Mouse (Mus musculus): ENCODE measurements around the gene Cgn. TPM values are rescaled to one million over a fixed set of nuclear protein-coding genes. Genes with fewer than 3 reads are reported as not detected.

The Cgn gene
- under 1 TPM; 0.35 to 0.83 TPM for total RNA-seq (2021)

DNA sequence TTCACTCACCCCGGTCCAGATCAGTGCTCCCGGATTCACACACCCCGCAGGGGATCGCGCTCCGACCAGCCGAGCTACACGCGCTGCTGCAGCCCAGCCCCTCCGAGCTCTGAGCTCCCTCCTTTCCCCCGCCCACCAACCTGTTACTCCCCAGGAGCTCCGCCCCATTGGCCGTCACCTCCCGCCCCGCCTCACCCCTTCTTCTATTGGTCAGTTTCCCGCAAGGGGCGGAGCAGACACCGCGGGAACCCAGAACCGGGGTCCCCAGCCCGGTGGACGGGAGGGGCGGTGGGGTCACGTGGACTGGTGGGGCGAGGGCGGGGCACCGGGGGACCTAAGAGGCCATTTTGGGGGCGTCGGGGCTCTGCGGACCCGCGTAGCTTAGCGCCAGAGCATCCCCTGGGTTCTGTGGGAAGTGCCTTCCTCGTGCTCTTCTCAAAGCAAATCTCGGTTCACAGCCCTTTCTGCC, at the start of gene Cgn:
Cgn (minus strand) TSS at position 126 of the 469 bp plus-strand sequence.
- intact Hi-C loops (cut with DNase I): no loop called here
- peak; percentile 83 to 87 for DNase-seq

DNA sequence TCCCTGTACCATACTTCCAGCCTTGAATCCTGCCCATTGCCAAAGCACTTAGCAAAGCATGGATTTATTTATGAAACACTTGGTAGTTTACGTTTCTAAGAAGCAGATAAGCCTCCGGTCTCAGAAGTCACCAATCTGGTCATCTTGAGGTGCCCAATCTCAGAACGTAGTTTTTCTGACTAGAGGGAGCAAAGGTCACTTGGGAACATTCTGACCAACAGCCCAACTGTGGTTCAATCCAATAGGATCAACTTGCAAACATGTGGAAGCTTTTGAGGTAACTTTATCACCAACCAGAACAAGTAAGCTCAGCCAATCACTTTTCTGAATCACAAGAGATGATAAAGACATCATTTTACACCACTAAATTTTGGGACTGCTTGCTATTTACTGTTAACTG, 49.1 kb upstream of the Cgn start:
- intact Hi-C loops (cut with DNase I): no loop called here
- no peak for DNase-seq

DNA sequence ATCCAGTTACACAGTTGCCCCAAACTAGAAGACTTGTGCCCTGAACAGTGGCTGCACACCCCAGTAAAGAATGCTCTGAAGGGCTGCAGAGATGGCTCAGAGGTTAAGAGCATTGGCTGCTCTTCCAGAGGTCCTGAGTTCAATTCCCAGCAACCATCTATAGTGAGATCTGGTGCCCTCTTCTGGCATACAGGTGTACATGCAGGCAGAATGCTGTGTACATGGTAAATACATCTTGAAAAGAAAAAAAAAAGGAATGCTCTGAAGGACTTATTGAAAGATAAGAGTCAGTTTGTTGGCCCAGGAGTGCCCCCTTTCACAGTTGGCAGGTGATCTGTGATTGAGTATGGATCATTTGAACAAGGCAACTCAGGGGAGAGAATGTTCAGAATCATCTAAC, 47.1 kb upstream of the Cgn start:
- intact Hi-C loops (cut with DNase I): no loop called here

DNA sequence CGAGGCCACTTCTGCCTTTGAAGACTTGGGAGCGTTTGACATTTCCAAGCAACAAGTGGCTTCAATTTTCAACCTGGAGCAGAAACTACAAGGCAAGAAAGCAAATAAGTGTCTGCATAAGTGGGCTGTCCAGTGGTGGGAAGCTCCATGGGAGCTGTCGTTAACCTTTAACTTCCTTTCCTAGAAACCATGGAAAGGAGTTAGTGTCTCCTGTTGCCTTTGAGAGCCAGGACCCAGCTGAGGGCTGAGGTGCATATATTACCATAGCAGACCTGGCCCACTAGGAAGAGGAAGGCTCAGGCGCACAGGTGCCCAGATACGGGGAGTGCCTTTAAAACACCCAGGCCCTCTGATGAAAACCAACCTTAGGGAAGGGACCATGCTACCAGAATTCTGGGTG, 46.4 kb upstream of the Cgn start:
- no peak for DNase-seq
- intact Hi-C loops (cut with DNase I): no loop called here

More for the DNA sequence above, 47.1 kb upstream of the Cgn start:
- no peak for DNase-seq

DNA sequence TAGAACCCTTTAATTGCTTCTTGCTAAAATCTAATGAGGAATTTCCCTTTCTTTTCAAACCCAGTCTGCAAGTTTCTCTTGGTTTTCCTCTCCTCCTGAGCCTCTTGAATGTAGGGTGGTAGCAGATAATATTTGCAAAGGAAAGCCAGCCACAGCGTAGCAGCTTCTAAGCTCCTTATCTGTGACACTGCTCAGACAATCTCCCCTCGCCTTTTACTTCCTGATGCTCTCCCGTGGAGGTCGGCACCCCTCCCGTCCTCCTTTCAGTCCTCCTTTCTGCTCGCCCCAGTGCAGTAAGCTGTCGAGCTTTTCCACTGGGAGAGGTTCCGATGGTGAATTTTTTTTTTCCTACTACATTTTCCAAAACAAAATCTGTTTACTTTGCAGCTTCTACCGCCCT, 45.8 kb upstream of the Cgn start:
- no peak for DNase-seq
- intact Hi-C loops (cut with DNase I): no loop called here

DNA sequence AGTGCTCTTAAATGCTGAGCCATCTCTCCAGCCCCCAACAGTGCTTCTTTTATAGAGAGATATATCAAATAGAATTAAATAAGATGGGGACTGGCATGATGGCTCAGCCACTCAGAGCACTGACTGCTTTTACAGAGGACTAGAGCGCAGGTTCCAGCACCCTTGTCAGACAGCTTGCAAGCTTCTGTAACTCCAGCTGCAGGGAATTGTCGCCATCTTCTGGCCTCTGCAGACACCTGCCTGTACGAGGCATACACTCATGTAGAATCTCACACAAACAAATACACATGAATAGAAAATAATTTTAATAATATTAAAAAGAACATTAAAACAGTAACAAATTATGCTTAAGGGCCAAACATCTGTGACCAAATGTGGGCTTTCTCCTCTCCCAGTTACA, 37.8 kb upstream of the Cgn start:
- intact Hi-C loops (cut with DNase I): no loop called here
- no peak for DNase-seq

DNA sequence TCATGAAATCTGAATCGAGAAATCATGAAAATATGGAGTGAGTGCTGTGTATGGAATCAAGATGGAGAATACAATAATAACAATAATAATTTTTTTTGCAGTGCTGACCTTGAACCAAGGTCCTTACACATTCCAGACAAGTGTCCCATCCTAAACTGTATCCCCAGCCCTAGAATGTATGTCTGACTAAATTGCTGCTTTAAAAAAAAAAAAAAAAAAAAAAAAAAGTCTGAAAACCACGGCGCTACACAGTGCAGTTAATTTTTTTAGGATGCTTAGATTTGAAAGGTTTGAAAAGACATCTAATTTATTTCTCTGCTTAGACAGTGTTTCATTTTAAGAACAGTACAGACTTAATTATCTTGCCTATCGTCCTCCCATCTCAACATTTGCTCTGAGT, 35.8 kb upstream of the Cgn start:
- intact Hi-C loops (cut with DNase I): no loop called here
- DNase-seq: no peak

DNA sequence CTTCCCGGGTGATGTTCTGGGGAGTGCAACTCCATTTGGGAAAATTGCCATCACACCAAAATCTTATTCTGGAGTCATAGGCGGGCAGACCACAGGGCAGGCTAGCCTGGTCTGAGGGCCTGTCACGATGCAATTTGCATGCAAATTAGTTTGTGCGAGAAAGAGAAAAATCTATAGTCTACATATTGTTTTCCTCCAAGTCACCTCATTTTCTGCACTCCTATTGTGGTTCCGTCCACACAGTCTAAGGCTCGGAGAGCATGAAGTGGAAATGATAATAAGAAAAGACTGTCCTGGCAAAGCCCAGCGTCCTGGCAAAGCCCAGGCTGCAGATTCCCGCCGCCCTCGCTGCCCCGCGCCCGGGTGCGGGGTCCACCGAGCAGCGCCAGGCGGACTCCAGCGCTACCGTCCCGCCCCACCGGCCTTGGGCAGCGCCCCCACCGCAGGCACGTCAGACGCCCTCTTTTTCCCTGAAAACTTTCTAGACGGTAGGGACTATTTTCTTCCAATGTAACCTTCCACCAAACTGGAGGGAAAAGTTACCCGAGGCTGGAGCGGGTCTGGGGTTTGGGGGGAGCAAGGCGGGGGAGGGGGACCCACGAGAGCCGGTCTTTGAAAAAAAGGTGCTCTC, 34.8 kb upstream of the Cgn start:
- DNase-seq: peak; percentile 44 to 59
- intact Hi-C loops (cut with DNase I): loop anchor here (1.0 kb wide), 1 partner anchor 16 kb away; the partner anchor contains the start of gene Pogz

DNA sequence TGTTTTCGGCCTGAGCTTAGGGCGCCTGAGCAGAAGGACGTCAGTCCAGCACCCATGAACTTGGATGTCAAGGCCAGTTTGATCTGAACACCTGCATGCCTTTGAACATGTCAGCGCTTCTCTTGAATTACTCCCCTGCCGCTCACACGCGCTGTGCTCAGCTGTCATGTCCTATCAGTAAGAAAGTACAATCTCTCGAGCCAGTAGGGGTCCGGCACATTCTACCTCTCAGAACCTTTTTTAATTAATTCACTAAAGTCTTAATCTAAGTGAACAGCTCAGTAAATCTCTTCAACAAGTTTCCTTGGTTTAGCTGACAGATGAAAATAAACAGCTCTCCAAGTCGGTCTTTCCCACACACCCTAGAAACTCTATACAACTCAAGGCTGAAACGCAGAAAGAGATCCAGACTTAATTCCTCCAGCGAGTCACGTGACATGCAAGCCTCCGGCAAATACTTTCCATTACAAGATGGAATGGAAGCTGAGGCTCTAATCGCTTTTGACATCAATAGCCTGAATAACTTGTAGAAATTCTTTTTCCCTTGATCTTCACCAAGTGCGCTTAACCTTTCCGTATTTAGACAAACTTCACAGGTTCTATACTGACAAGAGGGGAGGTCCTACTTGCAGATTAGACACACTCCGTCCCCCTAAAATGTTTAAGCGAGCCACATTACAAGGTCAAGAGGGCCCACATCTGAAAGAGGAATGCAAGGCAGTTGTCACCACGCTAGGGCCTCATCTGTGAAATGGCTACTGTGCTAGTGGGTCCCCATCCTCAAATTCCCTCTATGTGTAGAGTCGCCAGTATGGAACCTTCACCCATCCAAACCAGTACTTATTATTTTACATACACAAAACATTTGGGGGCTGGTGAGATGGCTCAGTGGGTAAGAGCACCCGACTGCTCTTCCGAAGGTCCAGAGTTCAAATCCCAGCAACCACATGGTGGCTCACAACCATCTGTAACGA, 33.4 kb upstream of the Cgn start:
- intact Hi-C loops (cut with DNase I): no loop called here
- no peak for DNase-seq

DNA sequence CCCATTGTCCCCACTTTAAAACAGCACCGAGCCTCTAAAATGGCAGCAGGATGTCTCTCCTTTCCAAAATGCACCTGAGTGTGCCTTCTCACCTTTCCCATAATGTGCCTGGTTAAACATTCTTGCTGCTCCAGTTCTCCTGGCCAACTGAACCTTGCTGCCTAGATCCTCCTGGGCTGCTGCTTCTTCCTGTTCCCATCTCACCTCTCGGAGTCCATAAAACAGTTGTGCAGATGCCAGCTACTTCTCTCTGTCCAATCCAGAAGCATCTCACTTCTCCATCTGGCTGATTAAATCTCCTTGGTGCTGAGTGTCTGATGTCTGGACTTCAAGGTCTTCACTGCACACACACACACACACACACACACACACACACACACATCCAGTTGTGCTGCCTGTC, 31.4 kb upstream of the Cgn start:
- intact Hi-C loops (cut with DNase I): no loop called here
- DNase-seq: no peak

DNA sequence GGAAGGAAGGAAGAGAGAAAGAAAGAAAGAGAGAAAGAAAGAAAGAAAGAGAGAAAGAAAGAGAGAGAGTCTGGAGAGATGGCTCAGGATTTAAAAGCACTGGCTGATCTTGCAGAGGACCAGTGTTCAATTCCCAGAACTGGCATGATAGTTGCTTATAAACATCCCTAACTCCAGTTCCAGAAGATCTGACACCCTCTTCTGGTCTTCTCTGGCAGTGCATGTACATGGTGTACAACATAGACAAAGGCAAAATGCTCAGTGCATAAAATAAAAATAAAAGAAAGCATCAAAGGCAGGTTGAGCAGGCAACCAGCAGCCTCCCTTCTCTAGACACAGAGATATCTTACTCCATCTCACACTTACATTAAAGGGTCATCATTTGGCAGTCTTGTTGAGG, 29.3 kb upstream of the Cgn start:
- intact Hi-C loops (cut with DNase I): no loop called here
- no peak for DNase-seq

DNA sequence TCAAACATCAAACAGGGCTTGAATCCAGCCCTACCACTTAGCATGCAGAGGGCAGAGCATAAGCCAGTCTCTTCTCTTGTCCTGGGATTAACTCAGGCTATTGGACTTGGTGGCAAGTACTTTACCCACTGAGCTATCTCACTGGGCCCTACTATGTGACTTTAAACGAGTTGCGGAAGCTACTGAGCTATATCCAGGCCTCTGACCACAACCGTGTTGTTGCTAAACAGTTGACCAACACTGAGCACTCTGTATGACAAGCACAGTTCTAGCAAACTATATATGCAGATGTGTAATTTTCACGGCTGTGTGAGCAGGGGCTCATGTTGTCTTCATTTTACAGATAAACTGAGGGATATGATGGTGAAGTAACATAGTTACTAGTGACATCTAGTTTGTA, 28.4 kb upstream of the Cgn start:
- intact Hi-C loops (cut with DNase I): no loop called here
- DNase-seq: no peak

DNA sequence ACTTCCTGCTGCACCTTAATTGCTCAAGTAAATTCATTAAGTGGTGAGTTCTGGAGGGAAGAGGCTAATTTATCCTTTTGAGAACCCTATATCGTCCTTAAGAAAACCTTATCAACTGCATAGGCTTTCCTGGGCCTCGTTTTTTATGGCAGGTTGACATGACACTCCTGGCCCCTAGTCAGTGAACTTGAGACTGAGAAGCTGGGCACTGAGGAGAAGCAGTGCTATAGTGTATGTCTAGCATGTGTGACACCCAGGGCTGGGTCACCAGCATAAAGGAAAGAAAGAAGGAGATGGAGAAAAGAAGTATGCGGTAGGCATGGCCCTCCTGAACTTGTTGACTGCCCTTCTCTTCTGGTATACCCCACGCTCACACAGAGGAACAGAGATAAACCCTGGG, 27.8 kb upstream of the Cgn start:
- intact Hi-C loops (cut with DNase I): no loop called here
- DNase-seq: no peak

DNA sequence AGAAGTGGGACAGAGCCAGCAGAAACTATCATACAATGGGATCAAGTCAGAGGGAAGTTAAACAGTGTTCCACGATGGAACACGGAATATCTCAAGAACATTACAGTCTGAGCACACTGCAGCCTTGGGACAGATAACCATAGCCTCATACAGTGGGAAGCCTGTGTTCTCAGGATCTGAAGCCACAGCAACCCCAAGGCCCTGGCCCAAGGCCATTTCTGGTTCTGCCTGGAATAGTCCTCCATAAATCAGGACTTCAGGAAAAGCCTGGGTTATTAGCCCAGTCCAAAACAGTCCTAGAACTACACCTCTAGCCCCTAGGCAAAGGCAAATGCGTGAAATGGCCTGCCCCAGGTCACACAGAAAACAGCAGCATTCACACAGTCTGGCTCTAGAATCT, 27.4 kb upstream of the Cgn start:
- DNase-seq: no peak
- intact Hi-C loops (cut with DNase I): no loop called here

DNA sequence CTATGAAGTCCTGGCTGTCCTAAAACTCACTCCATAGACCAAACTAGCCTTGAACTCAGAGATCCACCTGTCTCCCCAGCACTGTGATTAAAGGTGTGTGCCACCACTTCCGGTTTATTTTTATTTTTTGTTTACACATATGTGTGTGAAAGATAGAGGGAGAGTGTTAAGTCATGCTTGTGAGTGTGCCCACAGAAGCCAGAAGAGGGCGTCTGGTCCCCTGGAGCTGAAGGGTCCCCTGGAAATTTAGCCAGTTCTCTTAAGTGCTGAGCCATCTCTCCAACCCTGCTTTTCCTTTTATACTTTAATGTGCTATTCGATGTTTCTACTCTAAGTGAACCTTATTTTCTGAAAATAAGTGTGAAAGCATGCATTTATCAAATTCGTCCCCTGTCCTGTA, 25.3 kb upstream of the Cgn start:
- intact Hi-C loops (cut with DNase I): loop anchor here (2.0 kb wide), 2 partner anchors 39 to 91 kb away; no protein-coding TSS in a partner anchor
- peak in 1 of 2 experiments; percentile 14 for DNase-seq

DNA sequence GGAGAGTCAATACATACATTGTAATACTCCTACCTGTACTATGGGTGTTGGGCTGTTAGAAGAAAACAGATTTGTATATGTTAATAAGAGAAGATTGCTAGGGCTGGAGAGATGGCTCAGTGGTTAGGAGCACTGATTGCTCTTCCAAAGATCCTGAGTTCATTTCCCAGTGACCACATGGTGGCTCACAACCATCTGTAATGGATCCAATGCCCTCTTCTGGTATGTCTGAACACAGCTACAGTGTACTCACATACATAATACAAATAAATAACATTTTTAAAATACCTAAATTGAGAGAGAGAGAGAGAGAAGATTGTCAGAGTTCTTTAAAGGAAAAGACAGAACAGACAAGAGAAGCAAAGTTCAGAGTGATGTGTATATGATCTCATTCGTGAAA, 22.0 kb upstream of the Cgn start:
- DNase-seq: no peak
- intact Hi-C loops (cut with DNase I): no loop called here

DNA sequence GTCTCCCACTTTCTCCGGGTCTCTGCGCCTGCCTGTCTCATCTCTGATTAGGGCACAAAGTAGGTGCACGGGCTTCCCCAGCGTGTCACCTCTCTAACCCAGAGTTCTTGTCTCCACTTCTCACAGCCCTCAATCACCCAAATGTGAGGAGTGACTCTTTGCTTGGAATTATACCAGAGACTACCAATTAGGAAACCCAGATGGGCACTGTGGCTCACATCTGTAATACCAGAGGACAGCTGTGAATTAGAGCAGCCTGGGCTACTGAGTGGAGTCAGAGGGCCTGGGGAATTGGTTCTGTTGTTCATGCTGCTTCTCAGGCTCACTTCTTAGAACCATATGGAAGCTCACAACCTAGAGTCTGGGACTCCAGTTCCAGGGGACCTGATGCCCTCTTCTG, 18.7 kb upstream of the Cgn start:
- DNase-seq: no peak
- intact Hi-C loops (cut with DNase I): no loop called here

DNA sequence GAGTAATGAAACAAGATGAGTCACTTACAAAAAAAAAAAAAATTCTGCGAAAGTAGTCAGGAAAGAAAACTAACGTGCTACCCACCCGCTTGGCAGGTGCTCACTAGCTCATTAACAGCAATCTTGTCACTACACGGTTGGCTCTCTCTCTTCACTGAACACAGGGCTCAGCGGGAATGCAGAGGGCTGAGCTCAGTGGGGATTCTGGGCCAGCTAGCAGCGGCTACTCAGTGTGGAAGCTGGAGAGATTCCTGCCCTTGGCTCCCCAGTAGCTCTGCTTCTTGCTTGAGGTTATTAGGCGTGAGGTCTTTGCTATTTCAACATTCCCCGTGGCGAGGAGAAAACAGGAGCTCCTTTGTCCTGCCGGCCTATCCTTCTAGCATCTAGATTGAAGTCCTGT, 17.9 kb upstream of the Cgn start:
- intact Hi-C loops (cut with DNase I): no loop called here

DNA sequence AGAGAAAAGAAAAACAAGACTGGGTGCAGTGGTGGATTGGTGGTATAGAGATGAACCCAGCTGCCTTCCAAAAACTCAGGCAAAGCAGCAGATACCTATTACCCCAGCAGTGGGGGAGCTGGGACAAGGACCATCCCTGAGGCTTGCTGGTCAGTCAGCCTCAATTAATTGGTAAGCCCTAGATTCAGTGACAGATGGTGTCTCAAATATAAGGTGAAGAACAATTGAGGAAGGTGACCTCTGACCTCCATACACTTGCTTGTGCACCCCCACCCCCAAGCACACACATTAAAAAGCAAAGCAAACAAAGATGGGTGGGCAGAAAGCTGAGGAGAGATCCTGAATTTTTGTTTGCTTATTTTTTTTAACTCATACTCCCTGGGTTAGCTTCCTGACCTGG, 9.9 kb upstream of the Cgn start:
- no peak for DNase-seq
- intact Hi-C loops (cut with DNase I): no loop called here

More for the DNA sequence above, 17.9 kb upstream of the Cgn start:
- peak; percentile 20 to 34 for DNase-seq

DNA sequence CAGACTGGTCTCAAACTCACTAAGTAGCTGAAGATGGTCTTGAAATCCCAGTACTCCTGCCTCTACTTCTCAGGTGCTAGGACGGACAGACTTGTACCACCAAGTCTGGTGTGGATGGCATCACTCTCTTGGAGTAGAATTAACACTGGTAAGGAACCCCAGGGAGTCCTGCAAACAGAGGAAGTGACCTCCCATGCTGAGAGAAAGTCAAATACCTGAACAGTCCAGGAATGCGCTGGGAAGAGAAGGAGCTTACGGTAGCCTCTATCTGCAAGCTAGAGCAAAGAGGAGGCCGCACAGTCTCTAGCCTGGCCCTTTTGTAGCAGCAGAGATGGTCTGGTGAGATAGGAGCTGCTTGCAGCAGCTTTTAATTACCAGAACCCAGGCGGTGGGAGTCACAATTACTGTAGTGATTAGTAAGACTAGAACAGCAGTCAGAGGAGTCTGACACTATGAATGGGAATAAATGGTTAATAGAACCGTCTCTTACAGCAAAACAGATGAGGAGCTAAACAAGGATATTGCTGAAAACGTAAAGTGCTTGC, 9.4 kb upstream of the Cgn start:
- no peak for DNase-seq
- intact Hi-C loops (cut with DNase I): no loop called here

DNA sequence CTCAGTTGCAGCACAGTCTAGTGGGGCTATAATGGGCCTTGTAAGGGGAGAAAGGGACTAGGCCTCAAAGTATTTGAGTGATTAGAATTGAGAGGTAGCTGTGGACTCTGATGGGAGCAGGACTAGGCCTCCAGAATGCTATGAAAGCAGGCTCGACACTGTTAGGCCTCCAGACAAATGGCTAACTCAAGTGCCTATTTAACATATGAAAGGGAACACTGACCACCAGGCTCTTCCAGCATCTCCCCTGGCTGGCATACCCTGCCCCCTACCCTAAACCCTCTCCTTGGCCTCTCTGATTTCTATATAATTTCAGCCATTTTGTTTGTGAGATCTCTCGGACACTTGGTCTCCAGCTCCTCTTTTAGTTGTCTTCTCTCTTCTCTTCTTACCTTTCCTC, 8.1 kb upstream of the Cgn start:
- no peak for DNase-seq
- intact Hi-C loops (cut with DNase I): no loop called here

DNA sequence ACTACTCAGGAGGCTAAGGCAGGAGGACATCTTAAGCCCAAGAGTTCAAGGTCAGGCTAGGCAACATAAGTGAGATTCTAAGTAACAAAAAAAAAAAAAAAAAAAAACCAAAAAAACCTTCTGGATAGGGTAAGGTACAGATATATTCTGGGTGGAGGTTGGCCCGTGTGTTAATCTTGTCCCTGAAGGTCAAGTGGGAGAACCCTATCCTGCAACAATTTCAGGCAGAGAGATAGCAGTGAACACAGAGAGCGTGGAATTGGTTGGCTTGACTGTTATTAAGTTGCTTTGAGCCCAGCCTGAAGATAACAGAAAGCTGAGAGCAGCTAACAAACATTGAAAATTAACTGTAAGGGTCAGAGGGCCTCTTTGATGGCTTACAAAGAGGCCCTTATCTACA, 7.4 kb upstream of the Cgn start:
- intact Hi-C loops (cut with DNase I): no loop called here
- no peak for DNase-seq

Data from heart, postnatal 36 days (tissue).